Mouse (Mus musculus) liver, embryonic 11.5 days (tissue): Measurements from ENCODE around the gene Ly6g6c. TPM values are rescaled to one million over a fixed set of nuclear protein-coding genes. Genes with fewer than 3 reads are reported as not detected.
A peak's percentile ranks its signal among the peaks of the same experiment; 100 is the strongest.

ENCODE experiments used
- ATAC-seq: fragments of 200-750 bp; cut with Nextera tagmentation; replicated peaks from 2 replicates; pipeline ENCODE4 v1.8.0; 2017; ENCODE audit warnings: moderate number of reproducible peaks, mild to moderate bottlenecking, moderate TSS enrichment, moderate library complexity; ENCODE audit not compliant: low FRiP score
- DNase-seq: peaks from one replicate; pipeline ENCODE4 v3.0.0-alpha.2; 2017; ENCODE audit warnings: low spot score
- H3K27ac ChIP-seq: fragments of 300-500 bp; sonication (generic); 2 replicates; pipeline ENCODE4 v1.5.1; 2014; ENCODE audit warnings: mild to moderate bottlenecking, low read depth, low read length, control low read depth
- H3K27me3 ChIP-seq: fragments of 300-500 bp; sonication (generic); replicated peaks from 2 replicates; pipeline ENCODE4 v1.6.1; 2014; ENCODE audit warnings: low read length, mixed read lengths; ENCODE audit not compliant: control insufficient read depth, insufficient read depth
- H3K36me3 ChIP-seq: fragments of 300-500 bp; sonication (generic); 2 replicates; pipeline ENCODE4 v1.6.1; 2014; ENCODE audit warnings: mild to moderate bottlenecking, low read length, moderate library complexity, mixed read lengths; ENCODE audit not compliant: control insufficient read depth, insufficient read depth
- H3K4me1 ChIP-seq: fragments of 300-500 bp; sonication (generic); replicated peaks from 2 replicates; pipeline ENCODE4 v1.6.1; 2014; ENCODE audit warnings: low read length, mixed read lengths; ENCODE audit not compliant: control insufficient read depth, insufficient read depth
- H3K4me2 ChIP-seq: fragments of 300-500 bp; sonication (generic); 2 replicates; pipeline ENCODE4 v1.6.1; 2014; ENCODE audit warnings: mild to moderate bottlenecking, control low read depth, moderate library complexity
- H3K4me3 ChIP-seq: fragments of 300-500 bp; sonication (generic); 2 replicates; pipeline ENCODE4 v1.5.1; 2014; ENCODE audit warnings: low read depth, low read length, control low read depth
- H3K9ac ChIP-seq: fragments of 300-500 bp; sonication (generic); 2 replicates; pipeline ENCODE4 v1.6.1; 2014; ENCODE audit warnings: low read depth, low read length, control low read depth
- H3K9me3 ChIP-seq: fragments of 300-500 bp; sonication (generic); 2 replicates; pipeline ENCODE4 v1.6.1; 2016; ENCODE audit warnings: low read length, inconsistent platforms, mixed read lengths; ENCODE audit not compliant: control insufficient read depth
- WGBS: fragments of 180-500 bp; shearing (Covaris S2); extraction: QIAGEN DNeasy Blood & Tissue Kit; methylation state at CpG from one replicate; pipeline ENCODE4 v1.1.7; 2014; 5-methylcytosine and 5-hydroxymethylcytosine counted together
- polyA plus RNA-seq: library from polyadenylated mRNA; unstranded; fragments of >200 nt; fragmentation: Nextera tagmentation; extraction: Ambion mirVana; gene quantifications from 2 replicates; pipeline ENCODE4 v1.2.1, GENCODE M21; 2014

Gene Ly6g6c
- polyA plus RNA-seq, 1 experiment from 2014 or later = 1.8 TPM

- peaks cover 25% of the 10 kb centered on the region for H3K36me3 ChIP-seq
- no peak overlapping the region for H3K9ac ChIP-seq
- DNase-seq (no peak), ATAC-seq (no peak)
- H3K4me3 ChIP-seq = no peak overlapping the region
- no peak overlapping the region for H3K4me2 ChIP-seq
- 90% methylated on average over 14 of the region's 14 CpGs for WGBS
- H3K27ac ChIP-seq = no peak overlapping the region
- H3K27me3 ChIP-seq = no peaks in the 10 kb centered on the region
- no peaks in the 10 kb centered on the region for H3K9me3 ChIP-seq
- peaks cover 7% of the 10 kb centered on the region for H3K4me1 ChIP-seq
These were observed 27.4 kb downstream of the Ly6g6c start for GRCm38 (mm10) chr17:35092403-35093198.

GRCm38 (mm10) chr17:35094475-35095365 is 29.5 kb downstream of the Ly6g6c start:
- H3K27ac ChIP-seq = no peak overlapping the region
- no peak overlapping the region for H3K4me3 ChIP-seq
- peaks cover 7% of the 10 kb centered on the region for H3K4me1 ChIP-seq
- no peak overlapping the region for H3K4me2 ChIP-seq
- WGBS = 85% methylated on average over 15 of the region's 15 CpGs
- H3K9ac ChIP-seq = no peak overlapping the region
- DNase-seq = no peak
- ATAC-seq = no peak
- H3K36me3 ChIP-seq = peaks cover 28% of the 10 kb centered on the region
- H3K27me3 ChIP-seq = no peaks in the 10 kb centered on the region
- H3K9me3 ChIP-seq = no peaks in the 10 kb centered on the region

GRCm38 (mm10) chr17:35096597-35096996 is 31.4 kb downstream of the Ly6g6c start:
- Histone ChIP-seq H3K9ac (no peak overlapping the region), H3K27ac (no peak overlapping the region), H3K4me1 (no peaks in the 10 kb centered on the region; the same call in 1 of the 2 replicates), H3K4me3 (no peak overlapping the region), H3K27me3 (no peaks in the 10 kb centered on the region), H3K36me3 (peaks cover 36% of the 10 kb centered on the region), H3K9me3 (no peaks in the 10 kb centered on the region), H3K4me2 (no peak overlapping the region)
- WGBS = 89% methylated on average over 12 of the region's 12 CpGs
- ATAC-seq = no peak
- DNase-seq = no peak

GRCm38 (mm10) chr17:35097164-35097655 is 32.0 kb downstream of the Ly6g6c start:
- Histone ChIP-seq H3K9ac (no peak overlapping the region), H3K27ac (no peak overlapping the region), H3K4me3 (no peak overlapping the region), H3K9me3 (no peaks in the 10 kb centered on the region), H3K36me3 (peaks cover 39% of the 10 kb centered on the region), H3K27me3 (no peaks in the 10 kb centered on the region), H3K4me1 (peaks cover under 1% of the 10 kb centered on the region; the same call in 1 of the 2 replicates), H3K4me2 (no peak overlapping the region)
- no peak for DNase-seq
- no peak for ATAC-seq
- 90% methylated on average over 12 of the region's 12 CpGs for WGBS

- Histone ChIP-seq H3K36me3 (peaks cover 44% of the 10 kb centered on the region), H3K27ac (no peak overlapping the region), H3K27me3 (no peaks in the 10 kb centered on the region), H3K4me2 (no peak overlapping the region), H3K4me3 (no peak overlapping the region), H3K9ac (no peak overlapping the region), H3K9me3 (no peaks in the 10 kb centered on the region), H3K4me1 (peaks cover 30% of the 10 kb centered on the region)
- ATAC-seq (no peak), DNase-seq (no peak)
- WGBS = 72% methylated on average over 10 of the region's 10 CpGs
These were observed 35.1 kb downstream of the Ly6g6c start for GRCm38 (mm10) chr17:35100196-35100765.

GRCm38 (mm10) chr17:35101161-35101560 is 36.0 kb downstream of the Ly6g6c start:
- Histone ChIP-seq H3K4me3 (no peak overlapping the region), H3K27me3 (no peaks in the 10 kb centered on the region), H3K9ac (no peak overlapping the region), H3K9me3 (no peaks in the 10 kb centered on the region), H3K27ac (no peak overlapping the region), H3K4me1 (peaks cover 39% of the 10 kb centered on the region), H3K36me3 (peaks cover 42% of the 10 kb centered on the region), H3K4me2 (no peak overlapping the region)
- DNase-seq (no peak), ATAC-seq (no peak)
- 91% methylated on average over 11 of the region's 11 CpGs for WGBS

- Histone ChIP-seq H3K4me2 (no peak overlapping the region), H3K27ac (no peak overlapping the region), H3K4me1 (peaks cover 41% of the 10 kb centered on the region), H3K27me3 (no peaks in the 10 kb centered on the region), H3K9me3 (no peaks in the 10 kb centered on the region), H3K4me3 (no peak overlapping the region), H3K36me3 (peaks cover 34% of the 10 kb centered on the region), H3K9ac (no peak overlapping the region)
- DNase-seq (no peak), ATAC-seq (no peak)
- 77% methylated on average over 8 of the region's 8 CpGs for WGBS
These were observed 37.1 kb downstream of the Ly6g6c start for GRCm38 (mm10) chr17:35102299-35102698.

- H3K9me3 ChIP-seq = no peaks in the 10 kb centered on the region
- H3K27me3 ChIP-seq = no peaks in the 10 kb centered on the region
- H3K36me3 ChIP-seq = peaks cover 34% of the 10 kb centered on the region
- peak overlapping the region; percentile 52 for H3K9ac ChIP-seq
- DNase-seq = no peak
- peaks cover 41% of the 10 kb centered on the region for H3K4me1 ChIP-seq
- H3K4me3 ChIP-seq = no peak overlapping the region
- no peak for ATAC-seq
- H3K4me2 ChIP-seq = no peak overlapping the region
- WGBS = 59% methylated on average over 6 of the region's 6 CpGs
- H3K27ac ChIP-seq = peak overlapping the region; percentile 73; the same call in 1 of the 2 replicates
These were observed 38.1 kb downstream of the Ly6g6c start for GRCm38 (mm10) chr17:35103221-35103690.
